Mouse (Mus musculus): ENCODE measurements around the gene Son. TPM values are rescaled to one million over a fixed set of nuclear protein-coding genes. Genes with fewer than 3 reads are reported as not detected.

Son gene
- total RNA-seq, 1 experiment = 181 TPM

GRCm38 (mm10) chr16:91689791-91690190 is 42.5 kb downstream of the Son start:
- in situ Hi-C loops (cut with MboI; ENCODE audit: low sequenced_read_pairs in 2 of 2, unreplicated experiment in 2 of 2) = no loop called here
- Histone ChIP-seq H3K9me3 (ENCODE audit: control insufficient read depth, insufficient read depth, low read depth, low read length) (no peaks in the 10 kb centered on the region), H3K9ac (ENCODE audit: insufficient read depth, low read depth, low read length, poor library complexity, severe bottlenecking) (no peak overlapping the region), H3K27ac (ENCODE audit: insufficient read depth, low read depth, low read length, poor library complexity, severe bottlenecking) (no peak overlapping the region), H3K4me3 (ENCODE audit: insufficient read depth in 1 of 2, low read depth in 1 of 2, low read length in 2 of 2, poor library complexity in 1 of 2, severe bottlenecking in 1 of 2) (no peak overlapping the region), H3K4me1 (ENCODE audit: control insufficient read depth in 2 of 2, insufficient read depth in 2 of 2, low read length in 2 of 2, poor library complexity in 1 of 2) (0 out of 4 replicates have a peak, but pooled peaks cover 2% of the 10 kb centered on the region in 2 experiments), H3K36me3 (ENCODE audit: control insufficient read depth, insufficient read depth, low read length, poor library complexity, severe bottlenecking) (peaks cover 9% of the 10 kb centered on the region; the same call in 1 of the 2 replicates)
- TF ChIP-seq HCFC1 (IDR thresholded peaks at IDR 0.05; ENCODE audit: borderline replicate concordance, insufficient read depth, low read length) (no peak), ZC3H11A (IDR thresholded peaks at IDR 0.05; ENCODE audit: borderline replicate concordance, low read depth, low read length) (no peak), MAFK (IDR thresholded peaks at IDR 0.05; ENCODE audit: insufficient read depth, low read depth, low read length) (no peak), CHD2 (IDR thresholded peaks at IDR 0.05; ENCODE audit: low read depth, low read length) (no peak), ZNF384 (IDR thresholded peaks at IDR 0.05; ENCODE audit: low read depth, low read length) (no peak)
- no peak for DNase-seq (ENCODE audit: low read depth, low spot score)

GRCm38 (mm10) chr16:91694455-91695084 is 47.3 kb downstream of the Son start:
- DNase-seq (ENCODE audit: low read depth, low spot score) = peak; percentile 66
- H3K4me1 ChIP-seq (ENCODE audit: control insufficient read depth in 2 of 2, insufficient read depth in 2 of 2, low read length in 2 of 2, poor library complexity in 1 of 2) = 0 out of 4 replicates have a peak, but pooled peaks cover 0 to 2% of the 10 kb centered on the region in 2 experiments
- H3K27ac ChIP-seq (ENCODE audit: insufficient read depth, low read depth, low read length, poor library complexity, severe bottlenecking) = no peak overlapping the region
- H3K9ac ChIP-seq (ENCODE audit: insufficient read depth, low read depth, low read length, poor library complexity, severe bottlenecking) = 0 out of 2 replicates have a peak overlapping the region, but pooled peaks have one; percentile 14
- peaks cover 11% of the 10 kb centered on the region; the same call in 1 of the 2 replicates for H3K36me3 ChIP-seq (ENCODE audit: control insufficient read depth, insufficient read depth, low read length, poor library complexity, severe bottlenecking)
- H3K9me3 ChIP-seq (ENCODE audit: control insufficient read depth, insufficient read depth, low read depth, low read length) = no peaks in the 10 kb centered on the region
- no peak overlapping the region for H3K4me3 ChIP-seq (ENCODE audit: insufficient read depth in 1 of 2, low read depth in 1 of 2, low read length in 2 of 2, poor library complexity in 1 of 2, severe bottlenecking in 1 of 2)
- TF ChIP-seq CHD2 (IDR thresholded peaks at IDR 0.05; ENCODE audit: low read depth, low read length) (no peak), ZC3H11A (IDR thresholded peaks at IDR 0.05; ENCODE audit: borderline replicate concordance, low read depth, low read length) (peak; percentile 84)
- in situ Hi-C loops (cut with MboI; ENCODE audit: low sequenced_read_pairs in 2 of 2, unreplicated experiment in 2 of 2) = no loop called here

GRCm38 (mm10) chr16:91695108-91695755 is 47.9 kb downstream of the Son start:
- Histone ChIP-seq H3K9ac (ENCODE audit: insufficient read depth, low read depth, low read length, poor library complexity, severe bottlenecking) (no peak overlapping the region), H3K4me1 (ENCODE audit: control insufficient read depth in 2 of 2, insufficient read depth in 2 of 2, low read length in 2 of 2, poor library complexity in 1 of 2) (0 out of 4 replicates have a peak, but pooled peaks cover 0 to 2% of the 10 kb centered on the region in 2 experiments), H3K36me3 (ENCODE audit: control insufficient read depth, insufficient read depth, low read length, poor library complexity, severe bottlenecking) (peaks cover 11% of the 10 kb centered on the region; the same call in 1 of the 2 replicates), H3K27ac (ENCODE audit: insufficient read depth, low read depth, low read length, poor library complexity, severe bottlenecking) (no peak overlapping the region), H3K9me3 (ENCODE audit: control insufficient read depth, insufficient read depth, low read depth, low read length) (no peaks in the 10 kb centered on the region), H3K4me3 (ENCODE audit: insufficient read depth in 1 of 2, low read depth in 1 of 2, low read length in 2 of 2, poor library complexity in 1 of 2, severe bottlenecking in 1 of 2) (no peak overlapping the region)
- no peak for DNase-seq (ENCODE audit: low read depth, low spot score)
- in situ Hi-C loops (cut with MboI; ENCODE audit: low sequenced_read_pairs in 2 of 2, unreplicated experiment in 2 of 2) = no loop called here
- TF ChIP-seq ZNF384 (IDR thresholded peaks at IDR 0.05; ENCODE audit: low read depth, low read length) (no peak), ZC3H11A (IDR thresholded peaks at IDR 0.05; ENCODE audit: borderline replicate concordance, low read depth, low read length) (no peak), CHD2 (IDR thresholded peaks at IDR 0.05; ENCODE audit: low read depth, low read length) (no peak), HCFC1 (IDR thresholded peaks at IDR 0.05; ENCODE audit: borderline replicate concordance, insufficient read depth, low read length) (no peak), MAFK (IDR thresholded peaks at IDR 0.05; ENCODE audit: insufficient read depth, low read depth, low read length) (no peak)

DNA sequence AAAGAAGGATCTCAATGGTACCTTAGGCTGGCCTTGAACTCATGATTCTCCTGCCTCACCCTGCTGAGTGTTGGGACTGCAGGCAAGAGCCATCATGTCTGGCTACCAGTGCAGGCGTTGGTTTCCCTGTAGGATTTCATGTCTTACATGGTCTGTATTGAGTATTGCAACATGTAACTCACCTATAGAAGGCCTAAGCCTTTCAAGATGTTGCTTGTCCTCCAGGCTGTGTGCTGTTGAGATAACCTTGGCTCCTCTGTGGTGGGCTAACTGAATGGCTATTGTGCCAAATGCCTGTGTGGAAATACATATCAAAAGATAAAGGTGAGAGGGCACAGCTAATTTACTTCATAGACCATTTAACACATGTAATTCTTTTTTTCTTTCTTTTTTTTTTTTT is 51.7 kb downstream of the Son start:
- no peak for DNase-seq (ENCODE audit: low read depth, low spot score)
- 0 out of 2 replicates have a peak, but pooled peaks have one; percentile 16 for TF ChIP-seq ZNF384 (IDR thresholded peaks at IDR 0.05; ENCODE audit: low read depth, low read length)
- TF ChIP-seq CHD2 (IDR thresholded peaks at IDR 0.05; ENCODE audit: low read depth, low read length) = no peak
- Histone ChIP-seq H3K36me3 (ENCODE audit: control insufficient read depth, insufficient read depth, low read length, poor library complexity, severe bottlenecking) (peaks cover 14% of the 10 kb centered on the region; the same call in 1 of the 2 replicates), H3K9ac (ENCODE audit: insufficient read depth, low read depth, low read length, poor library complexity, severe bottlenecking) (no peak overlapping the region), H3K27ac (ENCODE audit: insufficient read depth, low read depth, low read length, poor library complexity, severe bottlenecking) (no peak overlapping the region), H3K4me3 (ENCODE audit: insufficient read depth in 1 of 2, low read depth in 1 of 2, low read length in 2 of 2, poor library complexity in 1 of 2, severe bottlenecking in 1 of 2) (no peak overlapping the region), H3K4me1 (ENCODE audit: control insufficient read depth in 2 of 2, insufficient read depth in 2 of 2, low read length in 2 of 2, poor library complexity in 1 of 2) (0 out of 4 replicates have a peak, but pooled peaks cover 0 to 2% of the 10 kb centered on the region in 2 experiments), H3K9me3 (ENCODE audit: control insufficient read depth, insufficient read depth, low read depth, low read length) (no peaks in the 10 kb centered on the region)
- in situ Hi-C loops (cut with MboI; ENCODE audit: low sequenced_read_pairs in 2 of 2, unreplicated experiment in 2 of 2) = no loop called here
